Mouse (Mus musculus): ENCODE data around the gene Slc4a10. TPM values are rescaled to one million over a fixed set of nuclear protein-coding genes. Genes with fewer than 3 reads are reported as not detected.

Slc4a10 gene
- polyA plus RNA-seq, 1 experiment from 2014 or later: 0.02 TPM

- Histone ChIP-seq H3K9me3 (replicated peaks) (no peaks in the 10 kb centered on the region), H3K27ac (no peak overlapping the region), H3K4me2 (no peak overlapping the region), H3K27me3 (no peaks in the 10 kb centered on the region), H3K36me3 (no peaks in the 10 kb centered on the region), H3K9ac (no peak overlapping the region), H3K4me3 (replicated peaks) (no peak overlapping the region), H3K4me1 (replicated peaks) (no peaks in the 10 kb centered on the region)
- 73% methylated on average over 2 of the region's 2 CpGs for WGBS (ENCODE audit: insufficient replicate concordance)
- DNase-seq (no peak), ATAC-seq (ENCODE audit: low read depth) (no peak)
Measured at GRCm38 (mm10) chr2:62129975-62130374, 83.7 kb downstream of the Slc4a10 start.

- no peak overlapping the region for H3K9ac ChIP-seq
- H3K4me3 ChIP-seq (replicated peaks): no peak overlapping the region
- no peaks in the 10 kb centered on the region for H3K36me3 ChIP-seq
- H3K4me2 ChIP-seq: no peak overlapping the region
- H3K27ac ChIP-seq: no peak overlapping the region
- DNase-seq (no peak), ATAC-seq (ENCODE audit: low read depth) (no peak)
- no peaks in the 10 kb centered on the region for H3K4me1 ChIP-seq (replicated peaks)
- no peaks in the 10 kb centered on the region for H3K27me3 ChIP-seq
- no peaks in the 10 kb centered on the region for H3K9me3 ChIP-seq (replicated peaks)
- 45% methylated on average over 8 of the region's 8 CpGs for WGBS (ENCODE audit: insufficient replicate concordance)
Measured at GRCm38 (mm10) chr2:62134911-62135310, 88.6 kb downstream of the Slc4a10 start.

GRCm38 (mm10) chr2:62147636-62148035 lies 101.4 kb downstream of the Slc4a10 start:
- no peak overlapping the region for H3K4me3 ChIP-seq (replicated peaks)
- no peak overlapping the region for H3K9ac ChIP-seq
- WGBS (ENCODE audit: insufficient replicate concordance): 45% methylated on average over 3 of the region's 3 CpGs
- DNase-seq (no peak), ATAC-seq (ENCODE audit: low read depth) (no peak)
- H3K9me3 ChIP-seq (replicated peaks): no peaks in the 10 kb centered on the region
- no peak overlapping the region for H3K4me2 ChIP-seq
- H3K4me1 ChIP-seq (replicated peaks): no peaks in the 10 kb centered on the region
- no peaks in the 10 kb centered on the region for H3K27me3 ChIP-seq
- no peaks in the 10 kb centered on the region for H3K36me3 ChIP-seq
- no peak overlapping the region for H3K27ac ChIP-seq

GRCm38 (mm10) chr2:62149421-62149820 lies 103.2 kb downstream of the Slc4a10 start:
- DNase-seq: no peak
- Histone ChIP-seq H3K4me1 (replicated peaks) (no peaks in the 10 kb centered on the region), H3K36me3 (no peaks in the 10 kb centered on the region), H3K4me3 (replicated peaks) (no peak overlapping the region), H3K27me3 (no peaks in the 10 kb centered on the region), H3K4me2 (no peak overlapping the region), H3K27ac (no peak overlapping the region), H3K9me3 (replicated peaks) (no peaks in the 10 kb centered on the region), H3K9ac (no peak overlapping the region)
- ATAC-seq (ENCODE audit: low read depth): no peak

- no peak for DNase-seq
- no peak for ATAC-seq (ENCODE audit: low read depth)
- H3K9me3 ChIP-seq (replicated peaks): no peaks in the 10 kb centered on the region
- H3K4me1 ChIP-seq (replicated peaks): no peaks in the 10 kb centered on the region
- H3K27me3 ChIP-seq: no peaks in the 10 kb centered on the region
- no peak overlapping the region for H3K4me3 ChIP-seq (replicated peaks)
- no peak overlapping the region for H3K27ac ChIP-seq
- no peak overlapping the region for H3K4me2 ChIP-seq
- H3K9ac ChIP-seq: no peak overlapping the region
- WGBS (ENCODE audit: insufficient replicate concordance): 47% methylated on average over 1 of the region's 1 CpGs
- no peaks in the 10 kb centered on the region for H3K36me3 ChIP-seq
Measured at GRCm38 (mm10) chr2:62150830-62151229, 104.6 kb downstream of the Slc4a10 start.

GRCm38 (mm10) chr2:62210109-62210508 lies 163.8 kb downstream of the Slc4a10 start:
- H3K4me2 ChIP-seq: no peak overlapping the region
- no peak overlapping the region for H3K27ac ChIP-seq
- DNase-seq (no peak), ATAC-seq (ENCODE audit: low read depth) (no peak)
- H3K9ac ChIP-seq: no peak overlapping the region
- no peaks in the 10 kb centered on the region for H3K27me3 ChIP-seq
- no peaks in the 10 kb centered on the region for H3K4me1 ChIP-seq (replicated peaks)
- H3K9me3 ChIP-seq (replicated peaks): no peaks in the 10 kb centered on the region
- no peaks in the 10 kb centered on the region for H3K36me3 ChIP-seq
- no peak overlapping the region for H3K4me3 ChIP-seq (replicated peaks)

- no peak overlapping the region for H3K27ac ChIP-seq
- H3K4me1 ChIP-seq (replicated peaks): no peaks in the 10 kb centered on the region
- no peaks in the 10 kb centered on the region for H3K36me3 ChIP-seq
- WGBS (ENCODE audit: insufficient replicate concordance): 66% methylated on average over 5 of the region's 5 CpGs
- no peak for DNase-seq
- no peak overlapping the region for H3K9ac ChIP-seq
- no peaks in the 10 kb centered on the region for H3K27me3 ChIP-seq
- ATAC-seq (ENCODE audit: low read depth): no peak
- no peaks in the 10 kb centered on the region for H3K9me3 ChIP-seq (replicated peaks)
- no peak overlapping the region for H3K4me3 ChIP-seq (replicated peaks)
- H3K4me2 ChIP-seq: no peak overlapping the region
Measured at GRCm38 (mm10) chr2:62211106-62211505, 164.8 kb downstream of the Slc4a10 start.

GRCm38 (mm10) chr2:62227563-62227962 lies 181.3 kb downstream of the Slc4a10 start:
- ATAC-seq (ENCODE audit: low read depth) (no peak), DNase-seq (no peak)
- H3K4me1 ChIP-seq (replicated peaks): no peaks in the 10 kb centered on the region
- H3K4me3 ChIP-seq (replicated peaks): no peak overlapping the region
- H3K4me2 ChIP-seq: no peak overlapping the region
- H3K27me3 ChIP-seq: no peaks in the 10 kb centered on the region
- H3K9me3 ChIP-seq (replicated peaks): no peaks in the 10 kb centered on the region
- H3K36me3 ChIP-seq: no peaks in the 10 kb centered on the region
- no peak overlapping the region for H3K9ac ChIP-seq
- no peak overlapping the region for H3K27ac ChIP-seq

- Histone ChIP-seq H3K9ac (no peak overlapping the region), H3K27ac (no peak overlapping the region), H3K27me3 (no peaks in the 10 kb centered on the region), H3K4me3 (replicated peaks) (no peak overlapping the region), H3K9me3 (replicated peaks) (no peaks in the 10 kb centered on the region), H3K4me1 (replicated peaks) (no peaks in the 10 kb centered on the region), H3K36me3 (no peaks in the 10 kb centered on the region), H3K4me2 (no peak overlapping the region)
- WGBS (ENCODE audit: insufficient replicate concordance): 60% methylated on average over 2 of the region's 2 CpGs
- DNase-seq (no peak), ATAC-seq (ENCODE audit: low read depth) (no peak)
Measured at GRCm38 (mm10) chr2:62231271-62231670, 185.0 kb downstream of the Slc4a10 start.

- WGBS (ENCODE audit: insufficient replicate concordance): 50% methylated on average over 4 of the region's 4 CpGs
- no peaks in the 10 kb centered on the region for H3K4me1 ChIP-seq (replicated peaks)
- no peak for ATAC-seq (ENCODE audit: low read depth)
Measured at GRCm38 (mm10) chr2:62244167-62244566, 197.9 kb downstream of the Slc4a10 start.

GRCm38 (mm10) chr2:62268467-62268866 lies 222.2 kb downstream of the Slc4a10 start:
- Histone ChIP-seq H3K9me3 (replicated peaks) (no peaks in the 10 kb centered on the region), H3K4me1 (replicated peaks) (no peaks in the 10 kb centered on the region), H3K4me3 (replicated peaks) (no peak overlapping the region), H3K27me3 (no peaks in the 10 kb centered on the region), H3K27ac (no peak overlapping the region), H3K36me3 (no peaks in the 10 kb centered on the region), H3K9ac (no peak overlapping the region), H3K4me2 (no peak overlapping the region)
- ATAC-seq (ENCODE audit: low read depth): no peak
- no peak for DNase-seq
- 90% methylated on average over 9 of the region's 9 CpGs for WGBS (ENCODE audit: insufficient replicate concordance)

More at GRCm38 (mm10) chr2:62244167-62244566, 197.9 kb downstream of the Slc4a10 start:
- H3K4me3 ChIP-seq (replicated peaks): no peak overlapping the region
- H3K9ac ChIP-seq: no peak overlapping the region
- H3K9me3 ChIP-seq (replicated peaks): no peaks in the 10 kb centered on the region
- DNase-seq: no peak
- no peaks in the 10 kb centered on the region for H3K27me3 ChIP-seq
- H3K36me3 ChIP-seq: no peaks in the 10 kb centered on the region
- H3K27ac ChIP-seq: no peak overlapping the region
- H3K4me2 ChIP-seq: no peak overlapping the region

GRCm38 (mm10) chr2:62271840-62272239 lies 225.6 kb downstream of the Slc4a10 start:
- no peak for ATAC-seq (ENCODE audit: low read depth)
- H3K27ac ChIP-seq: no peak overlapping the region
- no peak for DNase-seq
- no peak overlapping the region for H3K4me3 ChIP-seq (replicated peaks)
- H3K27me3 ChIP-seq: no peaks in the 10 kb centered on the region
- no peaks in the 10 kb centered on the region for H3K4me1 ChIP-seq (replicated peaks)
- H3K9me3 ChIP-seq (replicated peaks): no peaks in the 10 kb centered on the region
- 37% methylated on average over 4 of the region's 4 CpGs for WGBS (ENCODE audit: insufficient replicate concordance)
- H3K4me2 ChIP-seq: no peak overlapping the region
- no peaks in the 10 kb centered on the region for H3K36me3 ChIP-seq
- H3K9ac ChIP-seq: no peak overlapping the region

- Histone ChIP-seq H3K36me3 (no peaks in the 10 kb centered on the region), H3K9me3 (replicated peaks) (no peaks in the 10 kb centered on the region), H3K4me1 (replicated peaks) (no peaks in the 10 kb centered on the region; the same call in 1 of the 2 replicates), H3K4me3 (replicated peaks) (no peak overlapping the region), H3K27me3 (no peaks in the 10 kb centered on the region), H3K4me2 (no peak overlapping the region), H3K27ac (no peak overlapping the region), H3K9ac (no peak overlapping the region)
- ATAC-seq (ENCODE audit: low read depth) (peak; percentile 63; the same call in 1 of the 2 replicates), DNase-seq (no peak)
- 40% methylated on average over 3 of the region's 3 CpGs for WGBS (ENCODE audit: insufficient replicate concordance)
Measured at GRCm38 (mm10) chr2:62278779-62279178, 232.5 kb downstream of the Slc4a10 start.

All from liver, embryonic 13.5 days (tissue).